Comparison of ENCODE assay signal across 26 mouse cellular contexts in the genomic region with DNA sequence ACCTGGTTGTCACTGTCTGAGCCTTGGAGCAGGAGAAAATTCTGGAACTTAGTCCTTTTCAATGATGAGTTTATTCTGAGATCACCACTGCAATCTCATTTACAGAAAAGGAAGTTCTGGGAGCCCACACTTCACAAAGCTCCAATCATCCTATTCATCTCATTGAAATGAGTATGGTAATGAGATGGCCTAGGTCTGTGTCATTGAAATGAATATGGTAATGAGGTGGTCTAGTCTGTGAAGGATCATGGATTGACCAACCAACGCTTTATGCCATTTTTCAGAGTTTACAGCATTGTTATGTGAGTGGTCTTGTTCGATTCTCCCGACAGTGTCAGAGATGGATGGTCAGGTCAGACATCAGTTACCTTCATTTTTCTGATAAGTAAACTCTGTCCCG.
"Had no signal": no experiment of that assay in that cellular context is flagged by ENCODE, and none has a peak within 500 bp of the region (broad histone marks: within the 10 kb centered on the region; RNA-seq: fewer than 3 reads in every experiment).

No protein-coding gene starts in this region.

- DNase-seq: gastrocnemius, adult 2 months; gastrocnemius, postnatal 10 days; gastrocnemius, postnatal 25 days; heart, adult 18-20 months; heart, postnatal 10 days; heart, postnatal 36 days; kidney, adult 11 months; kidney, adult 2 months; kidney, adult 9 months; kidney, postnatal 14 days; kidney, postnatal 36 days; layer of hippocampus, adult 9-11 months; layer of hippocampus, postnatal 36 days; left cerebral cortex, postnatal 4 days had no signal

- H3K27me3 ChIP-seq: heart, embryonic 12.5 days; hindbrain, embryonic 13.5 days; hindbrain, embryonic 15.5 days; kidney, embryonic 15.5 days; limb, embryonic 13.5 days; limb, embryonic 15.5 days; liver, embryonic 12.5 days had no signal

- H3K36me3 ChIP-seq: heart, embryonic 10.5 days; heart, embryonic 12.5 days; hindbrain, embryonic 13.5 days; hindbrain, embryonic 15.5 days; kidney, embryonic 15.5 days; limb, embryonic 13.5 days; limb, embryonic 15.5 days; liver, embryonic 12.5 days had no signal

- H3K4me2 ChIP-seq: heart, embryonic 12.5 days; hindbrain, embryonic 13.5 days; hindbrain, embryonic 15.5 days; kidney, embryonic 15.5 days; limb, embryonic 13.5 days; limb, embryonic 15.5 days; liver, embryonic 12.5 days had no signal

- H3K9me3 ChIP-seq: heart, embryonic 10.5 days; heart, embryonic 12.5 days; hindbrain, embryonic 13.5 days; hindbrain, embryonic 15.5 days; kidney, embryonic 15.5 days; limb, embryonic 13.5 days; limb, embryonic 15.5 days; liver, embryonic 12.5 days had no signal

- H3K27ac ChIP-seq: gastrocnemius, adult 2 months; heart, embryonic 10.5 days; hindbrain, embryonic 13.5 days; hindbrain, embryonic 15.5 days; hindbrain, postnatal 0 days; kidney, embryonic 15.5 days; kidney, postnatal 0 days; limb, embryonic 13.5 days; limb, embryonic 15.5 days; liver, embryonic 12.5 days; liver, embryonic 14.5 days had no signal

- H3K4me1 ChIP-seq: kidney, embryonic 15.5 days; limb, embryonic 13.5 days; limb, embryonic 15.5 days; liver, embryonic 12.5 days had no signal

- H3K9ac ChIP-seq: heart, embryonic 12.5 days; hindbrain, embryonic 13.5 days; hindbrain, embryonic 15.5 days; kidney, embryonic 15.5 days; limb, embryonic 13.5 days; limb, embryonic 15.5 days; liver, embryonic 12.5 days; liver, embryonic 14.5 days had no signal

- ATAC-seq: hindbrain, postnatal 0 days; intestine, embryonic 16.5 days; liver, embryonic 12.5 days had no signal

- H3K4me3 ChIP-seq: gastrocnemius, adult 2 months; heart, embryonic 10.5 days; heart, embryonic 12.5 days; hindbrain, embryonic 13.5 days; hindbrain, embryonic 15.5 days; kidney, embryonic 15.5 days; limb, embryonic 13.5 days; limb, embryonic 15.5 days; liver, embryonic 12.5 days had no signal
